Mouse (Mus musculus) embryonic facial prominence, embryonic 10.5 days (tissue): ENCODE results near the gene 1700102P08Rik. TPM values are rescaled to one million over a fixed set of nuclear protein-coding genes. Genes with fewer than 3 reads are reported as not detected.

Experiments used
- DNase-seq: peaks from one replicate; pipeline ENCODE4 v3.0.0-alpha.2; 2017; ENCODE audit warnings: low spot score
- H3K27ac ChIP-seq: fragments of 300-500 bp; sonication (generic); replicated peaks from 2 replicates; pipeline ENCODE4 v1.5.1; 2016; ENCODE audit warnings: mild to moderate bottlenecking
- H3K27me3 ChIP-seq: fragments of 300-500 bp; sonication (generic); replicated peaks from 2 replicates; pipeline ENCODE4 v1.6.1; 2016; ENCODE audit warnings: low read depth, mild to moderate bottlenecking; ENCODE audit not compliant: poor library complexity, severe bottlenecking
- H3K36me3 ChIP-seq: fragments of 300-500 bp; sonication (generic); replicated peaks from 2 replicates; pipeline ENCODE4 v1.6.1; 2016; ENCODE audit warnings: mild to moderate bottlenecking, moderate library complexity
- H3K4me1 ChIP-seq: fragments of 300-500 bp; sonication (generic); 2 replicates; pipeline ENCODE4 v1.6.1; 2016
- H3K4me3 ChIP-seq: fragments of 300-500 bp; sonication (generic); 2 replicates; pipeline ENCODE4 v1.5.1; 2016; ENCODE audit warnings: mild to moderate bottlenecking, moderate library complexity
- H3K9me3 ChIP-seq: fragments of 300-500 bp; sonication (generic); 2 replicates; pipeline ENCODE4 v1.6.1; 2016; ENCODE audit warnings: mild to moderate bottlenecking
- WGBS: fragments of 180-500 bp; shearing (Covaris S2); methylation state at CpG from one replicate; pipeline ENCODE4 v1.1.7; 2016; 5-methylcytosine and 5-hydroxymethylcytosine counted together
- polyA plus RNA-seq: library from polyadenylated mRNA; unstranded; fragments of >200 nt; fragmentation: Nextera tagmentation; extraction: Ambion mirVana; gene quantifications from 2 replicates; pipeline ENCODE4 v1.2.1, GENCODE M21; 2016

The 1700102P08Rik gene
- polyA plus RNA-seq, 1 experiment from 2014 or later: 0.67 TPM

DNA sequence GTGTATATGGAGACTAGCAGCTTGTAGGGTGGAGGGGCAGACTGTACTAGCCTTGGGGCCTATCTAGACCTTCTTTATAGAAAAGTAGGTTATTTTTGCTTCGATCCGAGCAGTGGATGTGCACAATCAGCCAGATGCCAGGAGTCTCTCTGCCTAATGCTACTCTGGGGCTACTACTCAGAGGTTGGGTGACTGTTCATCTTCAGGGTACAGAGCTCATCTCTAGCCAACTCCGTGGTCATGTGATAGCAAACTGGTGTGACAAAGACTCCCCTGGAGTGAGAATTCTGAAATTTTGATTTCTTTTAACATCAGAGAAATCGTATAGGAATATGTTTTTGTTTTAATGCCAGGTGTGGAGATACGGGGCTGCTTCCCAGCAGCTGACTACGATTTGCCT lies 60.3 kb downstream of the 1700102P08Rik start:
- peaks cover 54% of the 10 kb centered on the region for H3K4me1 ChIP-seq
- no peak for DNase-seq
- H3K27me3 ChIP-seq: peaks cover 11% of the 10 kb centered on the region
- H3K27ac ChIP-seq: peak overlapping the region; percentile 85
- peaks cover 12% of the 10 kb centered on the region; the same call in 1 of the 2 replicates for H3K36me3 ChIP-seq
- peak overlapping the region; percentile 74 for H3K4me3 ChIP-seq
- 0 out of 2 replicates have a peak, but pooled peaks cover 3% of the 10 kb centered on the region for H3K9me3 ChIP-seq
- 54% methylated on average over 6 of the region's 6 CpGs for WGBS

DNA sequence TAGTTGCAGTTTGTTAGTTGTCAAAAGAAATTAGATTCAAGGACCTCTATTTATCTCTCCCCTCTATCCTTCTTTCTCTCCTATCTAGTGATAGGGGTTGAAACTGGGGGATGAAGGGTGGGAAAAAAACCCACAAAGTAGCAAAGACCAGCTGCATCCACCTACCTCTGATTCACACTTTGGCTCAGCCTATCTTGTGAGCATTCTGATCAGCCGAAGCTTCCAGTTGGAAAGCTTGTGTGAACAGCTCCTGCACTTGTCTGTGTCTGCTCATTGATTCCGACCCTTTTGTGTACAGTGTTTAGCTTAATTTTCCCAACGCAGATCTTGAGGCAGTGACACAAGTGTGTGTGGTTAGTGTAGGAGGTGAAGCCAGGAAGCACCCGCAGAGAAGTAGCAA lies 60.9 kb downstream of the 1700102P08Rik start:
- Histone ChIP-seq H3K4me1 (peaks cover 54% of the 10 kb centered on the region), H3K27me3 (peaks cover 11% of the 10 kb centered on the region), H3K36me3 (peaks cover 7% of the 10 kb centered on the region; the same call in 1 of the 2 replicates), H3K9me3 (0 out of 2 replicates have a peak, but pooled peaks cover 3% of the 10 kb centered on the region), H3K27ac (peak overlapping the region; percentile 85; the same call in 1 of the 2 replicates), H3K4me3 (peak overlapping the region; percentile 74; the same call in 1 of the 2 replicates)
- 86% methylated on average over 4 of the region's 4 CpGs for WGBS
- no peak for DNase-seq

DNA sequence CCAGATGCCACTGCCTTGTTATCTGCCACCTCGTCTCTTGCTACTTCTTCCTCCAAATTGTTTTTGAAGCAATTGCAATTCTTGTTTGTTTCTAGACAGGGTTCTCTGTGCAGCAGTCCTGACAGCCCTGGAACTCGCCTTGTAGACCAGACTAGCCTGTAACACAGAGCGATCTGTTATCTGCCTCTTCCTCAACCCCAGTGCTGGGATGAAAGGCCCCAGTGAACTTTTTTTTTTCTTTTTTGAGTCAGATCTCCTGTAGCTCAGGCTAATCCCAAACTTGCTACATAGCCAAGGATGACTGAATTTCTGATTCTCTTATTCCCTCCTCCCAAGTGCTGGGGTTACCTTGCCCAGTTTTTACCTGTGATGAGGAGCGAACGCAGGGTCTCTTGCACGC lies 61.8 kb downstream of the 1700102P08Rik start:
- no peak overlapping the region for H3K4me3 ChIP-seq
- 86% methylated on average over 6 of the region's 6 CpGs for WGBS

DNA sequence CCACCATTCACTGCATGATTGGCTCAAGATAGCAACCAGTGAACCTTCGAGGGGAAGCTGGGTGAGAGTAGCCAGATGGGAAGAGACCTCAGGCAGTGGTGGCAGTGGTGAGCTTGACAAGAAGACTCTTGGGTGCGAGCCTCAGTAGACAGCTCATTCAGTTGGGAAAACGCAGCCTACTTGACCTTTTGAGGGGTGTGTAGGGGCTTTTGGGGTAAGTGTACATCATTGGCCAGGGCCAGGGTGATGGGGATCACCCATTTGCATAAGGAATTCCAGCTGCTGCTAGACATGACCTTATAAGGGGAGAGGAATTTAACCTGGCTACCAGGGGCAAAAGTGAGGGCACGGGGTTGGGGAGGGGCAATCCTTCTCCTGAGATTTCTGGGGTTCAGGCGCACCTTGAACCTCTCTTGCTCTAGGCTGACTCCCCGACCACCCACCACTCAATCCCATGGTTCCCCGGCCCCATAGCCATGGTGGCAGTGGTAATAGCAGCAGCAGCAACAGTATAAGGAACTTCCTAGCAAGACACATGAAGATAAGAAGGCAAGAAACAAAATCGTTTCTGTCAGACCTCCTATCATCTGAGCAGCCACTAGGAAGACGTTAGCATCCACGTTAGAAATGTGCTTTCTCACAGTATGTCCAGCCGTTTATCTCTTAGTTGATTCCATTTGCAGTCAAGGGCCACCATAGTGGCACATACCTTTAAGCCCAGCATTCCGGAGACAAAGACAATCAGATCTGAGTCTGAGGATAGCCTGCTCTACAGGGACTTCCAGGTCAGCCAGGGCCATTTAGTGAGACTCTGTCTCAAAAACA lies 63.4 kb downstream of the 1700102P08Rik start:
- no peak overlapping the region for H3K4me3 ChIP-seq
- H3K27me3 ChIP-seq: peaks cover 9% of the 10 kb centered on the region
- WGBS: 78% methylated on average over 12 of the region's 12 CpGs
- 0 out of 2 replicates have a peak, but pooled peaks cover 3% of the 10 kb centered on the region for H3K9me3 ChIP-seq
- no peak for DNase-seq
- no peak overlapping the region for H3K27ac ChIP-seq
- peaks cover 35% of the 10 kb centered on the region for H3K4me1 ChIP-seq
- H3K36me3 ChIP-seq: no peaks in the 10 kb centered on the region

More for the DNA sequence above, 61.8 kb downstream of the 1700102P08Rik start:
- no peak for DNase-seq
- Histone ChIP-seq H3K9me3 (0 out of 2 replicates have a peak, but pooled peaks cover 3% of the 10 kb centered on the region), H3K4me1 (peaks cover 45% of the 10 kb centered on the region), H3K27me3 (peaks cover 11% of the 10 kb centered on the region), H3K27ac (no peak overlapping the region), H3K36me3 (no peaks in the 10 kb centered on the region)

DNA sequence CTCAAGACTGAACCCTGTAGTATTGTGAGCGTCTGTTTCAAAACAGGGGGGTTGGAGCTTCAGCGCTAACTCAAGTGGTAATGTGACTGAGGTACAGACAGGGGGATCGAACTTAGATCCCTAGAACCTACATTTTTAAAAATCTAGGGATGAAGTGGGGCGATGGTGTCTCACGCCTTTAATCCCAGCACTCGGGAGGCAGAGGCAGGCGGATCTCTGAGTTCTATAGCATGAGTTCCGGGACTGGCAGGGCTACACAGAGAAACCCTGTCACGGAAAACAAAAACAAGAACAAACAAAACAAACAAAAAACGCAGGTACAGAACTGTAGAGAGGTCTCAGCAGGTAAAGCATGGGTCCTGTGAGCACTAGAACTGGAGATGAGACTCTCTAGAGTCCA lies 64.3 kb downstream of the 1700102P08Rik start:
- Histone ChIP-seq H3K4me3 (no peak overlapping the region), H3K36me3 (no peaks in the 10 kb centered on the region; the same call in 1 of the 2 replicates), H3K9me3 (0 out of 2 replicates have a peak, but pooled peaks cover 3% of the 10 kb centered on the region), H3K27ac (no peak overlapping the region), H3K27me3 (no peaks in the 10 kb centered on the region; the same call in 1 of the 2 replicates), H3K4me1 (peaks cover 35% of the 10 kb centered on the region)
- no peak for DNase-seq
- WGBS: 86% methylated on average over 10 of the region's 10 CpGs

DNA sequence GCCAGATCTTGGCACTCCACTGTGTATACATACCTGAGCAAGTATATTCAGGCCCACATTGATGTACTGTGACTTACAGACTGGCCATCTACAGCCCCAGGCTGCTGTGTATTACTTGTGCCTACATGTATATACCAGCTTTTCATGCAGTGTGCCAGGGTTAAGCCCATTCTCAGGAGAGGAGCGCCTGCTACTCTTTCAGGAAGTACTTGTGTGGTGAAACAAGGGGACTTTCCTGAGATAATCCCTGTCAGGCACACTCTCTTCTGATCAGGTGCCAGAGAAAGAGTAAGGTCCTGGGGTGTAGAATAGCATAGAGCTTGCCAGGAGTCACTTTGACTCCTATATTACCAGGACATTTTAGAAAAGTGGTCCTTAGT lies 67.3 kb downstream of the 1700102P08Rik start:
- H3K4me1 ChIP-seq: peaks cover 27% of the 10 kb centered on the region
- H3K36me3 ChIP-seq: peaks cover 29% of the 10 kb centered on the region
- 85% methylated on average over 1 of the region's 1 CpGs for WGBS
- peak overlapping the region; percentile 95 for H3K27ac ChIP-seq
- 0 out of 2 replicates have a peak, but pooled peaks cover under 1% of the 10 kb centered on the region for H3K9me3 ChIP-seq
- DNase-seq: no peak
- H3K4me3 ChIP-seq: peak overlapping the region; percentile 83
- H3K27me3 ChIP-seq: no peaks in the 10 kb centered on the region

Other genes starting within 250 kb of the 1700102P08Rik start
- 1.4 and 1.7 TPM in 2 replicates for gene Bsn, start 202.4 kb upstream of the 1700102P08Rik start, polyA plus RNA-seq
- 70.1 and 73.9 TPM in 2 replicates for gene Dag1, start 128.8 kb upstream of the 1700102P08Rik start, polyA plus RNA-seq
- 38.3 and 39.3 TPM in 2 replicates for gene Nicn1, start 102.4 kb upstream of the 1700102P08Rik start, polyA plus RNA-seq
- gene Amt, start 96.0 kb upstream of the 1700102P08Rik start, polyA plus RNA-seq: 35.9 and 40.8 TPM in 2 replicates
- gene Rhoa, start 86.7 kb upstream of the 1700102P08Rik start, polyA plus RNA-seq: 240 and 243 TPM in 2 replicates
- 14.4 and 14.7 TPM in 2 replicates for gene Tcta, start 86.6 kb upstream of the 1700102P08Rik start, polyA plus RNA-seq
- gene Gpx1, start 53.9 kb upstream of the 1700102P08Rik start, polyA plus RNA-seq: 810 and 843 TPM in 2 replicates
- 127 and 133 TPM in 2 replicates for gene Usp4, start 45.0 kb upstream of the 1700102P08Rik start, polyA plus RNA-seq
- 0.93 and 1.1 TPM in 2 replicates for gene Ccdc36, start 35.7 kb downstream of the 1700102P08Rik start, polyA plus RNA-seq
- gene BC048562, start 43.7 kb downstream of the 1700102P08Rik start, polyA plus RNA-seq: not detected in 2 replicates
- gene Ccdc71, start 67.7 kb downstream of the 1700102P08Rik start, polyA plus RNA-seq: 56.6 and 57.5 TPM in 2 replicates
- 21.6 and 24.2 TPM in 2 replicates for gene Klhdc8b, start 68.8 kb downstream of the 1700102P08Rik start, polyA plus RNA-seq
- gene Lamb2, start 86.9 kb downstream of the 1700102P08Rik start, polyA plus RNA-seq: 33.2 and 33.5 TPM in 2 replicates
- 84.7 and 93.7 TPM in 2 replicates for gene Usp19, start 97.8 kb downstream of the 1700102P08Rik start, polyA plus RNA-seq
- 118 and 119 TPM in 2 replicates for gene Qars, start 114.9 kb downstream of the 1700102P08Rik start, polyA plus RNA-seq
- 167 and 168 TPM in 2 replicates for gene Qrich1, start 124.0 kb downstream of the 1700102P08Rik start, polyA plus RNA-seq
- 235 and 254 TPM in 2 replicates for gene Impdh2, start 167.5 kb downstream of the 1700102P08Rik start, polyA plus RNA-seq
- gene Ndufaf3, start 174.6 kb downstream of the 1700102P08Rik start, polyA plus RNA-seq: 42.4 and 44.1 TPM in 2 replicates
- 191 and 200 TPM in 2 replicates for gene Dalrd3, start 177.1 kb downstream of the 1700102P08Rik start, polyA plus RNA-seq
- gene Wdr6, start 185.9 kb downstream of the 1700102P08Rik start, polyA plus RNA-seq: 200 and 215 TPM in 2 replicates
- 7.0 and 7.2 TPM in 2 replicates for gene P4htm, start 204.9 kb downstream of the 1700102P08Rik start, polyA plus RNA-seq